Mouse (Mus musculus) central nervous system, embryonic 18 days (tissue): ENCODE data around the gene Rps6ka5. TPM values are rescaled to one million over a fixed set of nuclear protein-coding genes. Genes with fewer than 3 reads are reported as not detected.

Experiments
- polyA plus RNA-seq: library from polyadenylated mRNA; depleted of rRNA; stranded (reverse); fragments of >200 nt; gene quantifications from 2 replicates; pipeline ENCODE4 v1.2.3, GENCODE M21; 2012; rRNA removed

The Rps6ka5 gene
- 16.5 and 16.6 TPM in 2 replicates for polyA plus RNA-seq

GRCm38 (mm10) chr12:100726651-100727050, at the start of gene Rps6ka5:
TSS of gene Rps6ka5 (minus strand) at chr12:100726983.

GRCm38 (mm10) chr12:100520794-100521186, 206.0 kb downstream of the Rps6ka5 start, which contains the start of gene Ttc7b:
TSS of gene Ttc7b (minus strand) at chr12:100520826.

Other genes with a start within 250 kb of the Rps6ka5 start
- gene Ttc7b, start 206.2 kb downstream of the Rps6ka5 start, polyA plus RNA-seq = 45.6 and 46.8 TPM in 2 replicates
- gene Dglucy, start 52.1 kb upstream of the Rps6ka5 start, polyA plus RNA-seq = 3.2 and 3.8 TPM in 2 replicates
- gene Gpr68, start 181.2 kb upstream of the Rps6ka5 start, polyA plus RNA-seq = 7.0 and 7.7 TPM in 2 replicates